In genomic region chr4:109173775-109174440, GRCm38 (mm10) we compare ENCODE assay signal across 9 mouse cellular contexts. TPM values are rescaled to one million over a fixed set of nuclear protein-coding genes. Genes with fewer than 3 reads are reported as not detected.
DNase-seq lines count a peak whose midpoint lies in the region; ATAC-seq and TF ChIP-seq lines count a peak whose summit lies in the region.
"Had no signal": no experiment of that assay in that cellular context is flagged by ENCODE, and none has a peak within 500 bp of the region (broad histone marks: within the 10 kb centered on the region; RNA-seq: fewer than 3 reads in every experiment).

No protein-coding gene starts in this region.

- H3K27ac ChIP-seq in limb, embryonic 12.5 days = peak overlapping the region; percentile 56; the same call in 1 of the 2 replicates
- H3K27ac ChIP-seq in limb, embryonic 10.5 days = no peak overlapping the region
- H3K27ac ChIP-seq in embryonic fibroblast, embryonic 13.5 days (ENCODE audit: insufficient read depth, low read length) = peak overlapping the region; percentile 41; the same call in 1 of the 2 replicates
- peak overlapping the region; percentile 85 for H3K27ac ChIP-seq in neural tube, embryonic 15.5 days (replicated peaks)
- H3K27ac ChIP-seq: stomach, embryonic 15.5 days had no signal

- H3K9ac ChIP-seq in limb, embryonic 12.5 days (replicated peaks) = no peak overlapping the region
- H3K9ac ChIP-seq in neural tube, embryonic 15.5 days (replicated peaks) = no peak overlapping the region
- H3K9ac ChIP-seq: stomach, embryonic 15.5 days had no signal

- H3K9me3 ChIP-seq in limb, embryonic 12.5 days = no peaks in the 10 kb centered on the region
- H3K9me3 ChIP-seq in limb, embryonic 10.5 days (replicated peaks) = no peaks in the 10 kb centered on the region
- H3K9me3 ChIP-seq in neural tube, embryonic 15.5 days (replicated peaks) = no peaks in the 10 kb centered on the region
- H3K9me3 ChIP-seq: stomach, embryonic 15.5 days had no signal

- peaks cover 9% of the 10 kb centered on the region for H3K4me1 ChIP-seq in limb, embryonic 12.5 days (replicated peaks)
- H3K4me1 ChIP-seq in limb, embryonic 10.5 days = peaks cover 13% of the 10 kb centered on the region
- H3K4me1 ChIP-seq in embryonic fibroblast, embryonic 13.5 days (ENCODE audit: control insufficient read depth, insufficient read depth, low read length) = peaks cover 4% of the 10 kb centered on the region; the same call in 1 of the 2 replicates
- peaks cover 21% of the 10 kb centered on the region for H3K4me1 ChIP-seq in neural tube, embryonic 15.5 days

- DNase-seq in limb, embryonic 10.5 days (ENCODE audit: low spot score) = no peak
- DNase-seq in heart, postnatal 14 days = peak; percentile 37 to 39
- DNase-seq in embryo, embryonic 10 days (ENCODE audit: low spot score) = no peak
- DNase-seq in right cerebral cortex, adult 18-20 months = no peak
- no peak for DNase-seq in thymus, adult 18-20 months

- TF ChIP-seq CTCF in embryonic fibroblast, embryonic 13.5 days (IDR thresholded peaks at IDR 0.05; ENCODE audit: borderline replicate concordance, insufficient read depth, low read length) = no peak

- TF ChIP-seq POLR2A in embryonic fibroblast, embryonic 13.5 days (IDR thresholded peaks at IDR 0.05; ENCODE audit: low read depth, low read length) = no peak

- H3K4me2 ChIP-seq in limb, embryonic 12.5 days = no peak overlapping the region
- peak overlapping the region; percentile 33 for H3K4me2 ChIP-seq in neural tube, embryonic 15.5 days
- H3K4me2 ChIP-seq: stomach, embryonic 15.5 days had no signal

- no peaks in the 10 kb centered on the region for H3K27me3 ChIP-seq in limb, embryonic 12.5 days
- no peaks in the 10 kb centered on the region for H3K27me3 ChIP-seq in limb, embryonic 10.5 days (ENCODE audit: low read depth, poor library complexity, severe bottlenecking)
- H3K27me3 ChIP-seq in neural tube, embryonic 15.5 days (replicated peaks) = no peaks in the 10 kb centered on the region
- H3K27me3 ChIP-seq: stomach, embryonic 15.5 days had no signal

- no peak for ATAC-seq in limb, embryonic 12.5 days (ENCODE audit: insufficient number of reproducible peaks, insufficient read depth, low FRiP score, low TSS enrichment, low read depth)
- ATAC-seq in neural tube, embryonic 15.5 days (ENCODE audit: low FRiP score) = peak; percentile 60

- H3K36me3 ChIP-seq in limb, embryonic 12.5 days = peaks cover 11% of the 10 kb centered on the region; the same call in 1 of the 2 replicates
- peaks cover 8% of the 10 kb centered on the region for H3K36me3 ChIP-seq in limb, embryonic 10.5 days
- no peaks in the 10 kb centered on the region for H3K36me3 ChIP-seq in neural tube, embryonic 15.5 days
- H3K36me3 ChIP-seq: stomach, embryonic 15.5 days had no signal

- H3K4me3 ChIP-seq in limb, embryonic 12.5 days (replicated peaks) = no peak overlapping the region
- no peak overlapping the region for H3K4me3 ChIP-seq in limb, embryonic 10.5 days
- H3K4me3 ChIP-seq in embryonic fibroblast, embryonic 13.5 days (ENCODE audit: insufficient read depth, low read length) = no peak overlapping the region
- H3K4me3 ChIP-seq in neural tube, embryonic 15.5 days (replicated peaks) = no peak overlapping the region
- H3K4me3 ChIP-seq: stomach, embryonic 15.5 days had no signal

- WGBS in limb, embryonic 12.5 days = 53% methylated on average over 7 of the region's 7 CpGs
- 69% methylated on average over 7 of the region's 7 CpGs for WGBS in limb, embryonic 10.5 days
- WGBS in neural tube, embryonic 15.5 days = 35% methylated on average over 7 of the region's 7 CpGs

- intact Hi-C loops in heart, postnatal 14 days (cut with DNase I) = no loop called here

RNA-seq across cellular contexts. Expression of gene Osbpl9, which starts 28.2 kb away (rescaled TPM):
- 78.7 and 82.4 TPM in 2 replicates for polyA plus RNA-seq in limb, embryonic 12.5 days (2016; fragmentation: Nextera tagmentation; extraction: Ambion mirVana)
- polyA plus RNA-seq in limb, embryonic 10.5 days (2016; fragmentation: Nextera tagmentation; extraction: Ambion mirVana) = 57.7 and 64.5 TPM in 2 replicates
- 113 and 127 TPM in 2 replicates for polyA plus RNA-seq in embryonic fibroblast, embryonic 13.5 days (2011; ENCODE audit: insufficient read length, low read depth, missing spikeins)
- total RNA-seq in heart, postnatal 14 days (2021) = 100 to 1,000 TPM in 1 of 2 experiments, 10 to 100 TPM in 1; 92.8 to 101 TPM
- 79.1 and 79.4 TPM in 2 replicates for polyA plus RNA-seq in neural tube, embryonic 15.5 days (2015; fragmentation: Nextera tagmentation; extraction: Ambion mirVana)

Comparison
In these comparisons a context has a peak if more than half of its experiments do, and no peak if none do; other contexts are left out.
1. DNase-seq: peak in heart, postnatal 14 days (2 of 2); none in limb, embryonic 10.5 days (single experiment), embryo, embryonic 10 days (single experiment), right cerebral cortex, adult 18-20 months (single experiment) and thymus, adult 18-20 months (0 of 2).